Mouse (Mus musculus) ZHBTc4 (cell line): ENCODE measurements around the gene Ddx3x.
A peak's percentile ranks its signal among the peaks of the same experiment; 100 is the strongest.
"Not testable (repeated sequence)": the region's sequence is repeated elsewhere in the genome, so short reads cannot be mapped to it uniquely, and the experiment has no call there.

Experiments used
- DNase-seq: peaks from one replicate; pipeline ENCODE4 v3.0.0-alpha.2; 2011; ENCODE audit warnings: low read depth, low spot score

Gene Ddx3x

GRCm38 (mm10) chrX:13280409-13281328, at the start of gene Ddx3x:
Gene Ddx3x (plus strand): TSS chrX:13280970.
- peak; percentile 91 for DNase-seq

- no peak for DNase-seq
These were observed 49.5 kb upstream of the Ddx3x start for GRCm38 (mm10) chrX:13231243-13231642.

- not testable (repeated sequence) for DNase-seq
These were observed 47.9 kb upstream of the Ddx3x start for GRCm38 (mm10) chrX:13232834-13233233.

GRCm38 (mm10) chrX:13233631-13234030, 47.1 kb upstream of the Ddx3x start:
- DNase-seq: no peak

- no peak for DNase-seq
These were observed 46.1 kb upstream of the Ddx3x start for GRCm38 (mm10) chrX:13234709-13235108.

- DNase-seq: no peak
These were observed 44.6 kb upstream of the Ddx3x start for GRCm38 (mm10) chrX:13236100-13236568.

- no peak for DNase-seq
These were observed 41.3 kb upstream of the Ddx3x start for GRCm38 (mm10) chrX:13239455-13239854.

GRCm38 (mm10) chrX:13240646-13241425, 39.9 kb upstream of the Ddx3x start:
- DNase-seq: peak; percentile 69

- DNase-seq: peak; percentile 30
These were observed 39.1 kb upstream of the Ddx3x start for GRCm38 (mm10) chrX:13241426-13242319.

GRCm38 (mm10) chrX:13242320-13243096, 38.3 kb upstream of the Ddx3x start:
- peak; percentile 78 for DNase-seq

GRCm38 (mm10) chrX:13243133-13244123, 37.3 kb upstream of the Ddx3x start:
- DNase-seq: peak; percentile 15

GRCm38 (mm10) chrX:13244588-13244987, 36.2 kb upstream of the Ddx3x start:
- DNase-seq: no peak

- DNase-seq: peak; percentile 21
These were observed 35.7 kb upstream of the Ddx3x start for GRCm38 (mm10) chrX:13245027-13245426.

- no peak for DNase-seq
These were observed 29.1 kb upstream of the Ddx3x start for GRCm38 (mm10) chrX:13251683-13252082.

- no peak for DNase-seq
These were observed 26.5 kb upstream of the Ddx3x start for GRCm38 (mm10) chrX:13254273-13254672.

GRCm38 (mm10) chrX:13263356-13263755, 17.4 kb upstream of the Ddx3x start:
- no peak for DNase-seq

GRCm38 (mm10) chrX:13275519-13276137, 5.1 kb upstream of the Ddx3x start:
- peak; percentile 22 for DNase-seq

GRCm38 (mm10) chrX:13278996-13279395, 1.8 kb upstream of the Ddx3x start:
- DNase-seq: peak; percentile 83

GRCm38 (mm10) chrX:13280037-13280408, 747 bp upstream of the Ddx3x start:
- DNase-seq: no peak
